In genomic region chr16:95350499-95350898, GRCm38 (mm10) we compare ENCODE assay signal across 9 mouse cellular contexts.
DNase-seq lines count a peak whose midpoint lies in the region; ATAC-seq and TF ChIP-seq lines count a peak whose summit lies in the region.
"Had no signal": no experiment of that assay in that cellular context is flagged by ENCODE, and none has a peak within 500 bp of the region (broad histone marks: within the 10 kb centered on the region; RNA-seq: fewer than 3 reads in every experiment).

No protein-coding gene starts in this region.

- 23% methylated on average over 3 of the region's 3 CpGs for WGBS in forebrain, embryonic 13.5 days
- WGBS in intestine, postnatal 0 days: 34% methylated on average over 3 of the region's 3 CpGs

- no peaks in the 10 kb centered on the region for H3K9me3 ChIP-seq in forebrain, embryonic 13.5 days (replicated peaks)
- H3K9me3 ChIP-seq in intestine, postnatal 0 days (ENCODE audit: control insufficient read depth): no peaks in the 10 kb centered on the region
- H3K9me3 ChIP-seq: heart, embryonic 13.5 days had no signal

- peak; percentile 84 for TF ChIP-seq CTCF in intestine, postnatal 0 days (IDR thresholded peaks at IDR 0.05; ENCODE audit: low read depth)

- H3K27me3 ChIP-seq in forebrain, embryonic 13.5 days: 0 out of 2 replicates have a peak, but pooled peaks cover 8% of the 10 kb centered on the region
- H3K27me3 ChIP-seq in intestine, postnatal 0 days (replicated peaks; ENCODE audit: control insufficient read depth, insufficient read depth, low read length): no peaks in the 10 kb centered on the region
- H3K27me3 ChIP-seq: heart, embryonic 13.5 days had no signal

- DNase-seq in 3134 (ENCODE audit: extremely low read depth, insufficient read length, low spot score) (peak; percentile 13), A20 (ENCODE audit: low read depth, low spot score) (peak; percentile 28)
- peak; percentile 75 for DNase-seq in brain, adult 2 months (ENCODE audit: low read depth, low spot score)
- peak; percentile 78 for DNase-seq in lung, postnatal 10 days
- peak; percentile 21 for DNase-seq in right cerebral cortex, postnatal 25 days

- H3K4me1 ChIP-seq in forebrain, embryonic 13.5 days: no peaks in the 10 kb centered on the region
- H3K4me1 ChIP-seq in intestine, postnatal 0 days (replicated peaks; ENCODE audit: control insufficient read depth, insufficient read depth, low read length): no peaks in the 10 kb centered on the region

- H3K4me2 ChIP-seq in forebrain, embryonic 13.5 days: no peak overlapping the region
- H3K4me2 ChIP-seq in intestine, postnatal 0 days (replicated peaks; ENCODE audit: low read depth): no peak overlapping the region
- H3K4me2 ChIP-seq: heart, embryonic 13.5 days had no signal

- no peaks in the 10 kb centered on the region for H3K36me3 ChIP-seq in forebrain, embryonic 13.5 days (ENCODE audit: poor library complexity, severe bottlenecking)
- no peaks in the 10 kb centered on the region for H3K36me3 ChIP-seq in intestine, postnatal 0 days (ENCODE audit: control insufficient read depth, insufficient read depth)
- H3K36me3 ChIP-seq: heart, embryonic 13.5 days had no signal

- H3K9ac ChIP-seq in forebrain, embryonic 13.5 days: no peak overlapping the region
- no peak overlapping the region for H3K9ac ChIP-seq in intestine, postnatal 0 days (ENCODE audit: low read depth, low read length)
- H3K9ac ChIP-seq: heart, embryonic 13.5 days had no signal

- ATAC-seq in forebrain, embryonic 13.5 days: peak; percentile 36; the same call in 1 of the 2 replicates
- ATAC-seq in intestine, postnatal 0 days: no peak

- no peak overlapping the region for H3K27ac ChIP-seq in forebrain, embryonic 13.5 days
- H3K27ac ChIP-seq in intestine, postnatal 0 days (ENCODE audit: low read depth, low read length): no peak overlapping the region
- H3K27ac ChIP-seq: heart, embryonic 13.5 days had no signal

- no peak overlapping the region for H3K4me3 ChIP-seq in forebrain, embryonic 13.5 days
- no peak overlapping the region for H3K4me3 ChIP-seq in intestine, postnatal 0 days (ENCODE audit: low read depth, low read length)
- H3K4me3 ChIP-seq: heart, embryonic 13.5 days; myocyte had no signal

Comparison
In these comparisons a context has a peak if more than half of its experiments do, and no peak if none do; other contexts are left out.
1. DNase-seq: peak in every context shown above with its lines; median percentile 78 in lung, postnatal 10 days; 75 in brain, adult 2 months; 28 in A20; 21 in right cerebral cortex, postnatal 25 days; 13 in 3134.